Mouse (Mus musculus) hindlimb bud, embryonic 11.5 days (tissue): Measurements from ENCODE around the gene Il4ra.

Experiments
- DNase-seq: peaks from one replicate; pipeline ENCODE4 v3.0.0-alpha.2; 2012; ENCODE audit warnings: low read depth, low spot score; ENCODE audit errors: extremely low spot score

The Il4ra gene

DNA sequence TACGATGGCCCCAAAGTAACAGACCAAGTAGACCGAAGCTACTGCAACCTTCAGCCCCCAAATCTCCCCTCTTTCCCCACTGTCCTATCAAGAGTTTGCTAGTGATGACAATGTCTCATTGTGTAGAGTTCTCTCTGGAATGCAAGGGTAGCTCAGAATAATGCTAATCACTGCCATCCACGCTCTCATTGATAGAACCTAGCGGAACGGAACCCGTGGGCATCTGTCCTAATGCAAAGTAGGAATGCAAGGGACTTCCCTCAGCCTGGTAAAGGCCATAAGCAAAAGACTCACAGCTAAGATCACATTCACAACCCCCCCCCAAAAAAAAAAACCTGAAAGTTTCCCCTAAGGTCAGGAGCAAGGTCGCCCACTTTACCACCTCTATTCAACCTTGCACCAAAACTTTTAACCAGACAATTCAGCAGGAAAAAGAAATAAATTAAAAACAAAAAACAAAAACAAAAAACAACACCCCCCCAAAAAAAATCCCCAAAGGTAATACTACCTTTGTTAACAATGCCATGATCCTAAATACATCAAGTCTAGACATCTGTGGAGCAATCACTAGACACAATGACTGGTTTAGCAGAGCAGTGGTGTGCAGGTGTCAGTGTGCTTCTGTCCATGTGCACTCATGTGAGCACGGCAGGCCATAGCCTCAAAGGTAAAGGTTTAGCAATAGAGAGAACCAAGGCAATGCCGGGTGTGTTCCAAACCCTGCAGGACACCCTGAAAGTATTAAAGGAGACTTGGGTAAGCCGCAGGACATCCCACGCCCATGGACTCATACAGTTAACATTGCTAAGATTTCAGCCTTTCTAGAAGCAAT lies 45.8 kb downstream of the Il4ra start:
- DNase-seq, result no peak

DNA sequence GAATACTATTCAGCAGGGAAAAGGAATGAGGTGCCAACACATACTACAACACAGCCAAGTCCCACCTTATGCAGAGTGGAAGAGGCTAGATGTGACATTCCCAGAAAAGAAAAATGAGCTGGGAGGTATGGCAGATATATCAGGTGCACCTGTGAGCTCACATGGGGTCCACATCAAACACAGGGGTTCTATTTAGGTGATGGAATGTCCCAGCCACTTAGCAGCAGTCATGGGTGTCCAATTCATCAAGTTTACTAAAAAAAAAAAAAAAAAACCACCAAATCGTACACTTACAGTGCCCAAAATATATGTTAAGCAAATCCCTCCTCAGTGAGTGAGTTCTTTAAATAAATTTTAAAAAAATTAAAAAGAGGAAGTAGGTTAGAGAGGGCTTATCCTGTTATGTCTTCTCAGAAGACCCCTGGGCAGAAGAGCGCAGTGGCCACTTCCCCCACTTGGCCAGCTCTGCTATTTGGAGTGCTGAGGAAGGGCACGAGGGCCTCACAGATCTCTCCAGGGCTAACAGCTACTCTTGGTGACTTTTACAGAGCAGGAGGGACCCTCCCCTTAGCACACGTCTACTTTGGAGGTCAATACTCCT lies 47.6 kb downstream of the Il4ra start:
- no peak for DNase-seq

DNA sequence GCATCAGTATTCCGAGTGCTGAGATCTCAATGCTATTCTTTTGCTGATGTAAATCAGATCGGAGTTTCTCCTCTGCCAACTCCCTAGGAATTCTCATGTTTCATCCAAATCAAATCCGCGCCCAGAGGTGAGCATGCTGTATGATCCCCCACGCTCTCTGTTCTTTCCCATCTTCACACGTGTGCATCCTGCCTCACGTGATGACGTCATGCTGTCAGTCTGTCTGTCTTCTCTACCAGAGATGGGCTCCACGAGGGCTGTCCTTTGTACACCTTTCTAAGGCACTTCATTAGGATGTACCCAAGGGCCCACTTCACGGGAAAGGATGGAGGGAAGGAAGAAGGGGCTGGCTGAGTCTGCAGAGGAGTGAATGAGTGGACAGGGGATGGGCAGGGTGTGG lies 48.2 kb downstream of the Il4ra start:
- DNase-seq, result no peak

GRCm38 (mm10) chr7:125600612-125601279 lies 48.8 kb downstream of the Il4ra start:
- DNase-seq, result no peak

- no peak for DNase-seq
Measured at GRCm38 (mm10) chr7:125601280-125601670, 49.4 kb downstream of the Il4ra start.

DNA sequence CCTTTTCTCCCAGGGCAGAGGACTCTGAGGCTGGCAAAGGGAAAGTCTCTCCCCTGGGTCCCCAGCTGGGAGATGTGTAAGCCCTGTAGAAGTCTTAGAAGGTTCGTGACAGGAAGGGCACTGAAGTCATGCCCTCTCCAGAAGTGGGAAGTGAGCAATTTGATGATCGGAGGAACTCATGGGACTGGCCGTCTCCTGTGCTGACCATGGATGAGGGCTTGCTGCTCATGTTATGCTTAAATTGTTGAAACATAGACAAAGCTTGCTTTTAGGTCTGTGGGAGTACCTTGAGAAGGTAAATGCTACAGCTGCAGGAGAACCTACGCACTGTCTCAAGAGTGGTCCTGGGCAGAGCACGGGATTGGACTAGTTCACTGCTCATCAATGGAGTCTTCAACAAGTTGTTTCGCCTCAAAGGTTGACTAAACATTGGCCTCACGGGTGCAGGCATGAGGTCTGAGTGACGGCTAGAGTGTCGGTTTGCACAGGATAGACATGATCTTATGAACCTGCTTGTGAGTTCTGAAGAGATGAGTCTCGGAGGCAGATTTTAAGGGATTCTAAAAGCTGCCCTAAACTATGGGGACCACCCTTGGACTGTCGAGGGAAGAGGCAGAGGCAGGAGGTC lies 50.0 kb downstream of the Il4ra start:
- no peak for DNase-seq

GRCm38 (mm10) chr7:125603185-125603631 lies 51.3 kb downstream of the Il4ra start, which contains the start of gene Il21r:
Gene Il21r, plus strand, starts transcription at chr7:125603429.
- no peak for DNase-seq

- no peak for DNase-seq
Measured at GRCm38 (mm10) chr7:125604362-125605319, 52.7 kb downstream of the Il4ra start.

DNA sequence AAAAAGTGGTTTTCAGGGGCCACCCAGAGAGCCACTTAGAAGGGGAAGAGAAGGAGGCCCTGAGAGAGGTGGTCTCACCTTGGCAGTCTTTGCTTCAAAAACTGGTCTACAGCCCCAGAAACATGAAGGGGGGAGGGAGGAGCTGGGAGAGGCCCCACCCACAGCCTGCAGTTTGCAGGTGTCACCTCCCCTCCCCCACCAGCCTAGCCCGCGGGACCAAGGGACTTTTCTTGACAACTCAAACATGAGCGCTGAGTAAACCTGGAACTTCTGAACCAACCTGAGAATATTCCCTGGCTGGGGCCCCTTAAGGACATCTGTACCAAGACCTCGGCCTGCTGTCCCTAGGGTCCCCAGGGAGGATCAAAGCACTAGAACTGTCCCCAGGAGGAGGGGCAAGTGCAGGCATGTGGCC lies 53.8 kb downstream of the Il4ra start:
- DNase-seq, result no peak

- DNase-seq, result no peak
Measured at GRCm38 (mm10) chr7:125606265-125607164, 54.6 kb downstream of the Il4ra start.

DNA sequence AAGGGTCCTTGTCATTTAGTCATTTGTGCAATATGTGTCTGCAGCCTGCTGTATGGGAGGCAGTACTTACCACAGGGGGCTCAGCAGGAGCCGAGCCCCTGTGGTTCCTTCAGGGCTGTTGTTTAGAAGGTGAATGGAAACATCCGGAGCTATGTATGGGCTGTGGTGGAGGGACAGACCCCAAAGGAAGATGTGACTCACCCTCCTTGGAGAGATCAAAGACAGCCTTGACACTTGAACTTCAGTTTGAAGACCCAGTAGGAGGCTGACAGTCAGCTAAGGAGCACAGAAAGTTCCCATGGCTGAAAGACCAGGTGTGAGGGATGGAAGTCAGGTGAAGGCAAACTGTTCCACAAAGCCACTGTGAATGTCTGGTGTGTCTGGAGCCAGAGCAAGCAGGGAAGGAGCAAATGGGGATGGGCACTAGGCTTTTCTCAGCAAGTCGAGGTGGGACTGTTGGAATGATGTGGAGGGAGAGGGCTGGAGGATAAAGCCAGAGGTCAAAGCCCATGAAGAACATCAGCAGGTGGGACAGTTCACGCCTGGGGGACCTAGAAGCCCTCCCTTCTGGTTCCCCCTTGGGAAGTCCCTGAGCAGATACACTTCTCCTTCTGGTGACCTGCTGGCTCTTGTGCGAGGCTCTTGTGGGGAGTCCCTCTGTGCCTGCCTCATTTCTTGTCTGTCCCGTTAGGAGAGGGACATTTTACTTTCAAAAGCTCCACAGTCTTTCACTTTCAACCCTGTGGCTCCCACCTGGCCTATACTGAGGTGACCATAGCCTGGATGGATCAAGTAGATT lies 55.7 kb downstream of the Il4ra start:
- DNase-seq, result no peak

GRCm38 (mm10) chr7:125608183-125608688 lies 56.3 kb downstream of the Il4ra start:
- DNase-seq, result no peak

DNA sequence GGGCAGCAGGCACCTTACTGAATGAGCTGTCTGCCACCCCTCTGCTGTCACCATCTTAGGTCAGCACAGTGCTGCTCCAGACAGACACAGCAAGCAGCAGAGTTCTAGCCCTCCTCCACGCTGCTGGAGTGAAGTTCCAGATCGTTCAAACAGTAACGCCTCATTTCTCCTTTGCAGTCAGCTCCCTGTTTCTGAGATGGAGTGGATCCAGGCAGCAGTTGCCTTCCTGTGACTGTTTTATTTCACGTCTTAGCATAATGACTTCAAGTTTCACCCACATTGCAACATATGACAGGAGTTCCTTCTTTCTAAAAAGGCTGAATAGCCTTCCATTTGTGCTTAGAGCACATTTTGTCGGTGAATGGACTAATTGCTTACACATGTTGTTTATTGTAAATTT lies 61.7 kb downstream of the Il4ra start:
- DNase-seq, result no peak

GRCm38 (mm10) chr7:125615453-125615852 lies 63.5 kb downstream of the Il4ra start:
- no peak for DNase-seq

GRCm38 (mm10) chr7:125618016-125618415 lies 66.1 kb downstream of the Il4ra start:
- DNase-seq, result no peak

- no peak for DNase-seq
Measured at GRCm38 (mm10) chr7:125620077-125620476, 68.2 kb downstream of the Il4ra start.

DNA sequence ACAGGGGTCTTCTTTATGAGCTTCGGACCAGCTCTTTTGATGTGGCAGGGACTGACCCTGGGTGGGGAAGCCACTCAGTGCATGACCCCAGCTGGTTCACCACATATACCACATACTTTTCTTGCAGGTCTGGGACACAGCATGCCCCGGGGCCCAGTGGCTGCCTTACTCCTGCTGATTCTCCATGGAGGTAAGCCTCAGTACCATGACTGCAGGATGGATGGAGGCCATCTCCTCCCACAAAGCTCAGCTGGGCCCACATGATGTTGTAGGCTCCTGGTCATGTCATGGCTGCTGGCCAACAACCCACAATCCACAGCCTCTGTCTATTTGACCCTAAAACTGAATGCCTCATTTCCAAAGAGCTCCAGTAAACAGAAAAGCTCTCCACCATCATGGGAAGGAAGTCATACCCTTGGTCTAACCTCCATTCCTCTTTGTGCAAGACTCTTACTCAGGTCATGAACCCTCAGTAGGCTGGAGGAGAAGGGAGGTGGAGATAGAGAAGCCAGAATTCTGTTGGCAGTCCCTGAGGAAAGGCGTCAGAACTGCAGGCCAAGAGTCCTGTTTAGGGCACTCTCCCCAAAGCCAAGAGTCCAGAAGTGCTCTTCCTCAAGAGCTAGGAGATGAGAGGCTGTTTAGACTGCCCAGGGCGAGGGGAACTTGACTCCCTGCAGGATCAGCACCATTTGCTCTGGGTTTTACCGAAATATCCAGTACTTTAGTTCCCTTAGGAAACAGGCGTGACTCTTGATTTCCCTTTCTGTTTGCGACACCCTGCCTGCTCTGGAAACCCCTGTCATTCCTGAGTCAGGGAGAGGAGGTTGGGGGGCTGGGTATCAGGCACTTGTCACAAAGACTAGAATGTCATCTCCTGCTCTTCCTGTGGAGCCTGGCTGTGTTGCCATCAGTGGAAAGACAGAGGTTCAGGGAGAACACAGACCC lies 71.1 kb downstream of the Il4ra start:
- no peak for DNase-seq
